Mouse (Mus musculus) G1E (cell line): ENCODE data around the gene Mthfsl.

Source experiments
- CTCF ChIP-seq: IDR thresholded peaks from 2 replicates; pipeline ENCODE4 v1.5.1; 2012; ENCODE audit warnings: low read depth, low read length, inconsistent platforms, mixed read lengths
- GATA1 ChIP-seq: IDR thresholded peaks from 2 replicates; pipeline ENCODE4 v1.6.1; 2012; ENCODE audit warnings: borderline replicate concordance, low read length, inconsistent platforms, mixed read lengths
- GATA2 ChIP-seq: IDR thresholded peaks from 2 replicates; pipeline ENCODE4 v1.6.1; 2012; ENCODE audit warnings: low read depth, low read length, inconsistent platforms, borderline replicate concordance
- POLR2AphosphoS5 ChIP-seq: IDR thresholded peaks from 2 replicates; pipeline ENCODE4 v1.6.1; 2012; ENCODE audit warnings: low read depth, low read length, inconsistent platforms; ENCODE audit not compliant: insufficient replicate concordance
- TAL1 ChIP-seq: conservative IDR thresholded peaks from 2 replicates; pipeline ENCODE4 v1.6.1; 2012; ENCODE audit warnings: low read depth, low read length, inconsistent platforms, mixed read lengths

GRCm38 (mm10) chr9:88709304-88709703 lies 10.8 kb downstream of the Mthfsl start:
- TF ChIP-seq CTCF = no peak
- TF ChIP-seq TAL1 = no peak
- TF ChIP-seq POLR2AphosphoS5 = no peak
- no peak for TF ChIP-seq GATA1
- TF ChIP-seq GATA2 = no peak
